Mouse (Mus musculus) right cerebral cortex, postnatal 14 days (tissue): ENCODE data around the gene Csf3.
"Not testable (repeated sequence)": the region's sequence is repeated elsewhere in the genome, so short reads cannot be mapped to it uniquely, and the experiment has no call there.

ENCODE experiments used
- DNase-seq: peaks from one replicate; pipeline ENCODE4 v3.0.0; 2022

The Csf3 gene

GRCm38 (mm10) chr11:98701213-98701670 lies at the start of gene Csf3:
Gene Csf3 (plus strand): TSS chr11:98701263.
- no peak for DNase-seq

- peak; percentile 32 for DNase-seq
Observed at GRCm38 (mm10) chr11:98655076-98655475, 46.0 kb upstream of the Csf3 start.

DNA sequence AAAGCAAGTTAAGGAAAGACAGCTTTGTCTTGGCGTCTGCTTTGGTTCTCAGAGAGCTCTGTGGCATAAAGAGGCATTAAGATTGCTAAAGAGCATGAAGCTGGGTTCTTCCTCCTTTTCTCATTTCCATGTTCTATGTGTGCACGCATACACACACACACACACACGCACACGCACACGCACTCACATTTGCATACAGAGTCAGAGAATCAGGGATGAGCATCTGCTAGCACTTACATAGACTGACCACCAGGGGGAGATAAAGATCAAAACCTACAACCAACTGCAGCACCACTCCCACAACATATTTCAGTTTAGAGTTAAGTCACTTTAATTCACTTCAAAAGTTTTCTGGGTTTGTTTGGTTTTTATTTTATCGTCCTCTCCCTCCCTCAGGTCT lies 40.5 kb upstream of the Csf3 start:
- peak; percentile 54 for DNase-seq

DNA sequence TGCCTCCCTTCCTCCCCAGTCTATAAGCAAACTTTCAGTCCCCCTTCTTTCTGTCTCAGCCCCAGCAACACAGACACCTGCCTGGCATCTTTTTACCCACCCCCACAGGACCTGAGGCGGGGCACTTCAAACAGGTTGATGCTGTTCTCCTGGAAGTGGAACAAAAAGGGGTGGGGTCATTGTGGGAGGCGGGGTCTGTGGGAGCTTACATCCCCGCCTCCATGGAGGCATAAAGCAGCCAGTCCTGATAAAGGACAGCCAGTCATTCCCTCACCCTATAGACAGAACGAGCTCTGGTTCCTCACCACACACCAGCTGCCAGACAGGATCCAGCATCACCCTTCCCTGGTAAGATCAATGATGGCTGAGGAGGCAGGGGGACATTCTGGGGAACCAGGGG lies 37.0 kb upstream of the Csf3 start, which contains the start of gene Gsdma:
TSS of gene Gsdma (plus strand) at position 261 of the 400 bp plus-strand sequence.
- DNase-seq, result no peak

DNA sequence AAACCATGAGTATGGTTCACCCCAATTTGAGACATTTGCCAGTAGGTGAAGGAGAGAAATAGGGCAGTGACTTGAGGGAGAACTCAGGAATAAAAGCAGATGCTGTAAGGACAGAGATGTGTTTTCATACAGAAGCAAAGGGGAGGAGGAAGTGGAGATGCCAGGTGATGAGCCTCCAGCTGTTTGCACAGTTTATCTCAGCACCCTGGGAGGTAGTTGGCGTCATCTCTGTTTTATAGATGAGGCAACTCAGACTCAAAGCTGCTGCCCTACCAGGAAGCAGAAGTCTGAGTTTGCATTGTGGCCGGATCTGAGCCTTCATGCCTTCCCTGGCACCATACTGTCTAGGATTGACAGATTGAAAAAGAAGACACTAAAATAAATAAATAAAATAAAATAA lies 32.1 kb upstream of the Csf3 start:
- DNase-seq, result no peak

DNA sequence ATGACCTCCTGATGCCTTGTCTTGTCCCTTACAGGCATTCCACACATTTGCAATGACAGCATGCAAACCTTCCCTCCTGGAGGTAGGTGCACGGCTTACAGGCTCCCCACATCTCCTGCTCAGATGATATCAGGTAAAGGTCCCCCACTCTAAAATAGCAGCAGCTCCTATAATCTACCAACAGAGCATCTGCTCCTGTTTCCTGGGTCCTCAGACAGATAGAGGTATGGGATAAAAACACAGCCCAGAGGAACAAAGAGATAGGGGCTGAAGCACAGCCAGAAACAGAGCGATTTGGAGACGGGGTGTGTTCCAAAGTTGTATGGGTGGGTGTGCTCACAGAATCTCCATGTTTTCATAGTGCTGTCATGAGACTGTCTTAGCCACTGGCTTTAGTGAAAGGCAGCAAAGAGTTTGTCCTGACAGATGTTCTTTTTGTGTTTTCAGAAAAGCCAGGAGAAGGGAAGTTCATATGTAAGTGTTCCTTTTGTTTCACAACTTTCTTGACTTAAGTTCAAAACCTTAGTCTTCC lies 29.7 kb upstream of the Csf3 start:
- DNase-seq, result no peak

DNA sequence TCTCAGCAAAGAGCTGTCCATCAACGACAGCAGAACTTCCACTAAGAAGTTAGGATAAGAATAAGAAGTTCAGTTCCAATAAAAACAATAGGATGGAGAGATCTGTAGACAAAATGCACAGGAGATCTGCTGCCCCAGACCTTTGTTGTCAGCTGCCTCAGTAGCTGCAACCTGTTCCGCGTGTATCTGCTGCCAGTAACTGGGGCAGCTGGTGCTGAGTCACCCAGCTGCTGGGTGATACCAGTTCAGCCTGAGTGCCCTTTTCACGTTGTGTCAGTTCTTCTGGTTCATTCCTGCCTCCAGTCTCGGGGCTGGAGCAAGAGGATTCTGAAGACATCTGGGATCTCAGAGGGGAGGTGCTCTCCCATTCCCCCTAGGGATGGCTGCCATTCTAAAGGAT lies 29.2 kb upstream of the Csf3 start:
- DNase-seq, result no peak

DNA sequence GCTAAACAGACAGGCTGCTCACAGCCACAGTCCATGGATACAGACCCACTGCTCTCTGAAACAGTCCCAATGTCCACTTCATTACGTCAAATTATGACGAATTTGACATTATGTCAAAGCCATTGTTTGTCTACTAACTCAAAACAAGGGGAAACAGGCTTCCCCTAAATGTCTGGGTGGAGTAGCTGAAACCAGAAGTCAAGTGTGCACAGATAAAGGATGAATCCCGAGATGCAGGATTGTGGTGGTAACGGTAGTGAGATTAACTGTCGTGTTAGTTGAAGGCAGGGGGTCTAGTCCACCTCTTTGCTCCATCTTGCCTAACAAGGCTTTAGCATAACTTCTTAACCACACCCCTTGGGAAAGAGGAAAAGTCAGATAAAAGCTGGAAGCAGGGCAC lies 28.6 kb upstream of the Csf3 start:
- no peak for DNase-seq

DNA sequence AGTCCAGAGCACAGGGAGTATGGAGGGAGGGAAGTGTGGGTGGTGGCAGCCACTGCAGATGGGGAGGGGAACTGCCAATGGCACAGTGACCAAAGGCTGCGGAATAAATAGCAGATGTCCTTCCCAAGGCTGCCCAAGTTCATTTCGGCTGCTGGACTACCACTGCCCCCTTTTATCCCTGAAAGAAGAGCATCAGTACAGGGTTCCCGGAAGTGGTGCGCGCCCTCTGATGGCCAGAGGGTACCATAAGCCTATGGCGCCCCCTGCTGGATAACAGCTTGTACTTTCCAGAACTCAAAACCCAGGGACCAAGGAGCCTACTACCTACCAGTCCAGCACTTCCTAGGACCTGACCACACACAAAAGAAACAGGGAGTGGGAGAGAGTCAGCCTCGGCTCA lies 27.9 kb upstream of the Csf3 start:
- peak; percentile 44 for DNase-seq

GRCm38 (mm10) chr11:98675829-98676363 lies 25.2 kb upstream of the Csf3 start:
- DNase-seq, result no peak

- DNase-seq, result no peak
Observed at GRCm38 (mm10) chr11:98680023-98680422, 21.0 kb upstream of the Csf3 start.

DNA sequence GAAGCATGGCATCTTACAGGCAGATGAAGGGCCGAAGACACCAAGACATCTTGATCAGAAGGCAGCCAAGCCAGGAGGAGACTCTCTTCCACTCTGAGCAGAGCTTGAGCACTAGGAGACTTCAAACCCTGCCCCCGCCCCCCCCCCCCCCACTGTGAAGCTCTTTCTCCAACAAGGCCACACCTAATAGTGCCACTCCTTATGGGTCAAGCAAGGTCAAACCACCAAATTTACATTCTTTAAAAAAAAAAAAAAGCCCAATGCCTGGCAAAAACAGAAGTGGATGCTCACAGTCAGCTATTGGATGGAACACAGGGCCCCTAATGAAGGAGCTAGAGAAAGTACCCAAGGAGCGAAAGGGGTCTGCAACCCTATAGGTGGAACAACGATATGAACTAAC lies 20.5 kb upstream of the Csf3 start:
- DNase-seq, result not testable (repeated sequence)

- DNase-seq, result no peak
Observed at GRCm38 (mm10) chr11:98681186-98681585, 19.9 kb upstream of the Csf3 start.

GRCm38 (mm10) chr11:98681786-98682745 lies 19.0 kb upstream of the Csf3 start, which contains the start of gene Psmd3:
Gene Psmd3 (plus strand): TSS chr11:98682554.
- DNase-seq, result peak; percentile 92

DNA sequence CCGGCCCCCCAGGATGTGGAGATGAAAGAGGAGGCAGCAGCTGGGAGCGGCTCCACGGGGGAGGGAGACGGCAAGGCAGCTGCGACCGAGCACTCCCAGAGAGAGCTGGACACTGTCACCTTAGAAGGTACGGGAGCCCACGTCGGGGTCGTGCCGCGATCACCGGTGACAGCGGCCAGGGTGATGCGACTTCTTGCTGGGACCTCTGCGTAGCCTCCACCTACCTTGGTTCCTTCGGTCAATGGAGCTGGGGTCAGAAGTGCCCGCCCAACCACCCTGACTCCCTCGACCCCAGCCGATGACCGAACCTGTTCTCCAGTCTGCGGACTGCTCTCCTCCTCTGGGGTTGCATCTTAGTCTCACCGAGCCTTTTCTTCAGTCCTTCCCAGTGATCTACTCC lies 18.3 kb upstream of the Csf3 start:
- no peak for DNase-seq

DNA sequence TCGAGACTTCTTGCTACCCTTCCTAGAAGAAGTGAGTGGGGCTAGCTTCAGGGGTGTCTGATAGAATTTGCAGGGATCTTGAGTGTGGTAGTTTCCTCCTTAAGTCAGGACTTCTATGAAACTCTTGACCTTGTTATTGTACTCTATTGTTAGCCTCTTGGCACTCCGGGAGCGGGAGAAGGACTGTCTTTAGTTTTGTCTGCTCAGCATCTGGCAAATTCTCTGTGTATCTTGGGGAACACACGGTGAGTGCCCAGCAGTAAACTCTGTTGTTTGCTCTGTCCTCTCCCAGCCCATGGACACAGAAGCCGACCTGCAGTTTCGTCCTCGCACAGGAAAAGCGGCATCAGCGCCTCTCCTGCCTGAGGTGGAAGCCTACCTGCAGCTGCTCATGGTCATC lies 15.4 kb upstream of the Csf3 start:
- no peak for DNase-seq

DNA sequence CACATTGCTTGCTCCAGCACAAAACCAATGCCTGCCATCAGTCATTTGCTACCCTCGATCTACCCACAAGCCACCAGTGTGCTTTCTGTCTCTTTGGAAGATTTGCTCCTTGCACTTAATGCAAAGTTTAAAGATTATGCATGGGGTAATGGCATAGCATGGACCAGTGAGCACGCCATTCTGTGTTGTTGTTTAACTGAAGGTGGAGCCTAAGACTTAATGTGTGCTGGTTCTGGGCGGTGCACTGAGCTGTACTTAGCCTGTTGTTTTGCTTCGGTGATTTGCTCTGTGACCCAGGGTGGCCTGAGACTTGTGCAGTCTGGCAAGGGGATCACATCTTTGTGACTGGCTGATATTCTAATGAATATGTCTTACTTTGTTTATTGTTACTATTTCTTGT lies 14.1 kb upstream of the Csf3 start:
- no peak for DNase-seq

DNA sequence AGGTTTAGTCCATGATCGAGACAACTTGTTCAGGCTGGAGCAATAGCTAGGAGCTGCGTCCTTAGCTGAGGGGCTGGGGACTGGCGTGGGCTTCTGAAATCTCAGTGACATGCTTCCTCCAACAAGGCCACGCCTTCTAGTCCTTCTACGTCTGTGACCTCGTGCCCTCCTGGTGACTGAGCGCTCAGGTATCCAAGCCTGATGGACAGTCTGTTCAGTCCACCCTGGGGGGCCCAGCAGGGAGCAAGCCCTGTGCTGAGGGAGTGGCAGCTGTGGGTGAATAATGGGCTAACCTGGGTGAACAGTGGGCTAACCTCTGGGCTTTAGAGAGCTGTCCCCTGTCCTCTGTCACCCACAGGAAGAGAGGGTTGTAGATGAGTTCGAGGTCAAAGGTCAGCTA lies 13.1 kb upstream of the Csf3 start:
- no peak for DNase-seq

GRCm38 (mm10) chr11:98693201-98693600 lies 7.9 kb upstream of the Csf3 start:
- DNase-seq, result no peak

GRCm38 (mm10) chr11:98693746-98694145 lies 7.3 kb upstream of the Csf3 start:
- no peak for DNase-seq

- DNase-seq, result no peak
Observed at GRCm38 (mm10) chr11:98694301-98694700, 6.8 kb upstream of the Csf3 start.

- peak; percentile 54 for DNase-seq
Observed at GRCm38 (mm10) chr11:98695408-98695807, 5.7 kb upstream of the Csf3 start.

DNA sequence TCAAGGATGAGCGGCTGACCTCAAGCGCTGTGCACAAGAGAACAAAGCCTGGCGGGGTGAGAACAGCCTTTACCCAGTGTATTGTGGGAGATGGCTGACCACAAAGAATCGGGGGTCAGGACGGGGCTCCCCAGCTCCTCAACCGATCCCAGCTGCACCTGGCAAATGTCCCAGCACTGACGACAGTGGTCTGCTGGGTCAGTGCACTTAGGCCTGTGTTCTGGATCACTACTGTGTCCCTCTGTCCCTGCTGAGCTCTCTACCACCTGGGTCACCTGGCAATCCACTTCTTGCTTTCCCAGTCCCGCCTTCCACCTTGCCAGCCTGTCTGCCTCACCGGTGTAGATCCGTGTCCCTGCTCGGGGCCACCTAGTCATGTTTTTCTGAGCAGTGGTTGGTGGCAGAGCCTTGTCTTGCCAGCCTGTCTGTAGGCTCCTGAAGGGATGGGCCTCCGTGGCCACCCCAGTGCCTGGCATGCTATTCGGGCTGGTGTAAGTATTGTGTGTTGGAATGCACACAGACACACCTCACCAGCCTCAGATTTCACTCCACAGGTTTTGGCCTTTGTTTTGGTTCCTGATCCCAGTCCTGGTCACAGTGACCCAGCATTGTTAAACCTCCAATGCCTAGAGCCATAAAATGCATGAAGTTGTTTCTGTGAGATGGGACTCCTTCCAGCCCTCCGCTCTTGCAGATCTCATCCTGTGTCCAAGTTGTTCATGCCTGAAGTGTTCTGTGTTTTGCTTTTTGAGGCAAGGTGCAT lies 4.4 kb upstream of the Csf3 start:
- no peak for DNase-seq
